Mouse (Mus musculus) limb, embryonic 11.5 days (tissue): ENCODE data around the gene Plod3. TPM values are rescaled to one million over a fixed set of nuclear protein-coding genes. Genes with fewer than 3 reads are reported as not detected.
A peak's percentile ranks its signal among the peaks of the same experiment; 100 is the strongest.

Experiments
- ATAC-seq: fragments of 200-750 bp; cut with Nextera tagmentation; 2 replicates; pipeline ENCODE4 v1.8.0; 2017; ENCODE audit warnings: low read depth; ENCODE audit not compliant: insufficient number of reproducible peaks, low FRiP score, low TSS enrichment
- DNase-seq: peaks from one replicate; pipeline ENCODE4 v3.0.0-alpha.2; 2015; ENCODE audit warnings: low spot score
- H3K27ac ChIP-seq: fragments of 300-500 bp; sonication (generic); replicated peaks from 2 replicates; pipeline ENCODE4 v1.5.1; 2014; ENCODE audit warnings: low read depth, mild to moderate bottlenecking, low read length
- H3K27me3 ChIP-seq: fragments of 300-500 bp; sonication (generic); 2 replicates; pipeline ENCODE4 v1.6.1; 2014; ENCODE audit warnings: mild to moderate bottlenecking, low read length, mixed read lengths; ENCODE audit not compliant: control insufficient read depth, insufficient read depth
- H3K36me3 ChIP-seq: fragments of 300-500 bp; sonication (generic); 2 replicates; pipeline ENCODE4 v1.6.1; 2014; ENCODE audit warnings: mild to moderate bottlenecking, low read length, moderate library complexity, mixed read lengths; ENCODE audit not compliant: control insufficient read depth, insufficient read depth
- H3K4me1 ChIP-seq: fragments of 300-500 bp; sonication (generic); 2 replicates; pipeline ENCODE4 v1.6.1; 2014; ENCODE audit warnings: low read length, mixed read lengths; ENCODE audit not compliant: control insufficient read depth, insufficient read depth
- H3K4me2 ChIP-seq: fragments of 300-500 bp; sonication (generic); 2 replicates; pipeline ENCODE4 v1.6.1; 2014; ENCODE audit warnings: low read depth, mild to moderate bottlenecking, moderate library complexity; ENCODE audit not compliant: severe bottlenecking
- H3K4me3 ChIP-seq: fragments of 300-500 bp; sonication (generic); 2 replicates; pipeline ENCODE4 v1.5.1; 2014; ENCODE audit warnings: low read depth, low read length
- H3K9ac ChIP-seq: fragments of 300-500 bp; sonication (generic); 2 replicates; pipeline ENCODE4 v1.6.1; 2014; ENCODE audit warnings: mild to moderate bottlenecking, low read length
- H3K9me3 ChIP-seq: fragments of 300-500 bp; sonication (generic); 2 replicates; pipeline ENCODE4 v1.6.1; 2016; ENCODE audit warnings: low read length; ENCODE audit not compliant: control insufficient read depth
- WGBS: fragments of 180-500 bp; shearing (Covaris S2); extraction: QIAGEN DNeasy Blood & Tissue Kit; methylation state at CpG from one replicate; pipeline ENCODE4 v1.1.7; 2014; 5-methylcytosine and 5-hydroxymethylcytosine counted together
- polyA plus RNA-seq: library from polyadenylated mRNA; unstranded; fragments of >200 nt; fragmentation: Nextera tagmentation; extraction: Ambion mirVana; gene quantifications from 2 replicates; pipeline ENCODE4 v1.2.1, GENCODE M21; 2014

Plod3 gene
- polyA plus RNA-seq, 1 experiment from 2014 or later = 26.4 TPM

- Histone ChIP-seq H3K9ac (no peak overlapping the region), H3K4me3 (no peak overlapping the region), H3K27me3 (no peaks in the 10 kb centered on the region), H3K4me1 (peaks cover 10% of the 10 kb centered on the region; the same call in 1 of the 2 replicates), H3K4me2 (no peak overlapping the region), H3K9me3 (no peaks in the 10 kb centered on the region), H3K27ac (no peak overlapping the region), H3K36me3 (peaks cover 2% of the 10 kb centered on the region; the same call in 1 of the 2 replicates)
- peak; percentile 41 for DNase-seq
- ATAC-seq = no peak
- WGBS = 60% methylated on average over 14 of the region's 14 CpGs
Observed at GRCm38 (mm10) chr5:136984828-136985227, 2.0 kb upstream of the Plod3 start.

DNA sequence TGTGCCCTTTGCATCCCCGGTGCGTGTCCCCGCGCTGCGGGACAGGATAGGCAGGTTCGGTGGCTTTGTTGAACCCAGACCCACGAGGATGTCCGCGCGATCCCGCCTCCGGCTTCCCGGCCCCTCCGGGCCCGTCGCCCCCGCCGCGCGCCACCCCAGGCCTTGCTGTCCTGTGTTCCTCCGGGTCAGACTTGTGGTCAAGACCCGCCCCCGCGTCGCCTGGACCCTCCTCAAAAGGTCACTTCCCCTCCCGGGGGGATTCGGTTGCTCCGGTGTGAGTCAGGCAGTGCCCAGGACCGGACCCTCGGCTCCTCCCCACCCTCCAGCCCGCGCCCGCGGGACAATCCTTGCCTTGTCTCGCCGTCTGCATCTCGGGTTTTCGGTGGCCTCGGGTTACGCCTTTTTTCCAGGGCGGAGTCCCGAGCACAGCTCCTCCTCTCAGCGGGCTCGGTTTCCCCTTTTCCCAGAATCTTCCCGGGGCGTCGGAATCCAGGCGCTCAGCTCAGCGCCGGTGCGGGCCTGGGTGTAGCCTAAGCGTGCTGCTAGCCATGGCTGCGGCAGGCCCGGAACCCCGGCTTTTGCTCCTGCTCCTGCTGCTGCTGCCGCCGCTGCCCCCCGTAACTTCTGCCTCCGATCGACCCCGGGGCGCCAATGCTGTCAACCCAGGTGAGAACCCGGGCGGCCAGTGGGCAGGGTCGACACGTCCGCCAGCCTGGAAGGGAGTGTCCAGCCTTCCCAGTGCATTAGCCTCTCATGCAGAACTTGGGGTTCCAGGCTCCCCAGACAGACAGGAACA is 517 bp downstream of the Plod3 start:
- H3K9ac ChIP-seq = peak overlapping the region; percentile 92
- no peaks in the 10 kb centered on the region for H3K9me3 ChIP-seq
- H3K27me3 ChIP-seq = no peaks in the 10 kb centered on the region
- peaks cover 22% of the 10 kb centered on the region for H3K36me3 ChIP-seq
- H3K4me1 ChIP-seq = peaks cover 10% of the 10 kb centered on the region; the same call in 1 of the 2 replicates
- ATAC-seq (peak; percentile 41), DNase-seq (peak; percentile 84)
- H3K4me3 ChIP-seq = peak overlapping the region; percentile 91
- WGBS = under 1% methylated on average over 67 of the region's 67 CpGs
- peak overlapping the region; percentile 79 for H3K4me2 ChIP-seq
- peak overlapping the region; percentile 97 for H3K27ac ChIP-seq

- Histone ChIP-seq H3K36me3 (peaks cover 22% of the 10 kb centered on the region), H3K4me3 (peak within 1 kb of the TSS; percentile 91), H3K4me2 (peak within 1 kb of the TSS; percentile 79), H3K27me3 (no peaks in the 10 kb centered on the region), H3K27ac (peak within 1 kb of the TSS; percentile 97), H3K4me1 (peaks cover 10% of the 10 kb centered on the region; the same call in 1 of the 2 replicates), H3K9me3 (no peaks in the 10 kb centered on the region), H3K9ac (peak within 1 kb of the TSS; percentile 92)
- no peak for ATAC-seq
- WGBS = 11% methylated on average over 12 of the region's 12 CpGs
- no peak for DNase-seq
Observed at GRCm38 (mm10) chr5:136987934-136988271, 1.1 kb downstream of the Plod3 start, which contains the start of gene Znhit1. TSS of gene Znhit1 (minus strand) at chr5:136988021.

GRCm38 (mm10) chr5:136988420-136988819 is 1.6 kb downstream of the Plod3 start:
- H3K4me3 ChIP-seq = peak overlapping the region; percentile 91
- no peaks in the 10 kb centered on the region for H3K9me3 ChIP-seq
- 84% methylated on average over 7 of the region's 7 CpGs for WGBS
- peaks cover 27% of the 10 kb centered on the region for H3K36me3 ChIP-seq
- no peaks in the 10 kb centered on the region for H3K27me3 ChIP-seq
- no peak overlapping the region for H3K27ac ChIP-seq
- H3K4me2 ChIP-seq = peak overlapping the region; percentile 79
- DNase-seq (no peak), ATAC-seq (no peak)
- H3K4me1 ChIP-seq = peaks cover 10% of the 10 kb centered on the region; the same call in 1 of the 2 replicates
- peak overlapping the region; percentile 92 for H3K9ac ChIP-seq

DNA sequence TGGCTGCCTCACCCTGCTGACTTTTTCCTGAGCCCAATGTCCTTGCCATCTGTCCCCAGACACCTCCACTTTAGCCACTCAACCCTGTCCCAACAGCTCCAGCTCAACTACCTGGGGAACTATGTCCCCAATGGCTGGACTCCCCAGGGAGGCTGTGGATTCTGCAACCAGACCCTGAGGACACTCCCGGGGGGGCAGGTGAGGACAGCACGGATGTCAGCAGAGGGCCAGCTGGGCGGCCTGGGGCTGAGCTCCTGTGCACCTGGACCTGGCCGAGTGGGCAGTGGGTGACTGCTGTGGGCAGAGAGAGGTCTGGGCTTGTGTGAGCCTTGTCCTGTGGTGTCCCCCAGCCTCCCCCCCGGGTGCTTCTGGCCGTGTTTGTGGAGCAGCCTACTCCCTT is 3.0 kb downstream of the Plod3 start:
- H3K27me3 ChIP-seq = no peaks in the 10 kb centered on the region

GRCm38 (mm10) chr5:136999449-136999848 is 12.6 kb downstream of the Plod3 start:
- H3K27me3 ChIP-seq = no peaks in the 10 kb centered on the region
- no peaks in the 10 kb centered on the region for H3K9me3 ChIP-seq
- H3K4me2 ChIP-seq = no peak overlapping the region
- peaks cover 3% of the 10 kb centered on the region; the same call in 1 of the 2 replicates for H3K36me3 ChIP-seq
- no peak overlapping the region for H3K4me3 ChIP-seq
- ATAC-seq = no peak
- no peak overlapping the region for H3K9ac ChIP-seq
- no peak for DNase-seq
- no peak overlapping the region for H3K27ac ChIP-seq
- 70% methylated on average over 4 of the region's 5 CpGs for WGBS
- 0 out of 2 replicates have a peak, but pooled peaks cover 2% of the 10 kb centered on the region for H3K4me1 ChIP-seq

More for the DNA sequence above, 3.0 kb downstream of the Plod3 start:
- DNase-seq (no peak), ATAC-seq (no peak)
- WGBS = 89% methylated on average over 6 of the region's 6 CpGs
- no peak overlapping the region for H3K27ac ChIP-seq
- peaks cover 10% of the 10 kb centered on the region; the same call in 1 of the 2 replicates for H3K4me1 ChIP-seq
- H3K4me3 ChIP-seq = no peak overlapping the region
- no peaks in the 10 kb centered on the region for H3K9me3 ChIP-seq
- peaks cover 34% of the 10 kb centered on the region for H3K36me3 ChIP-seq
- H3K9ac ChIP-seq = no peak overlapping the region
- no peak overlapping the region for H3K4me2 ChIP-seq

DNA sequence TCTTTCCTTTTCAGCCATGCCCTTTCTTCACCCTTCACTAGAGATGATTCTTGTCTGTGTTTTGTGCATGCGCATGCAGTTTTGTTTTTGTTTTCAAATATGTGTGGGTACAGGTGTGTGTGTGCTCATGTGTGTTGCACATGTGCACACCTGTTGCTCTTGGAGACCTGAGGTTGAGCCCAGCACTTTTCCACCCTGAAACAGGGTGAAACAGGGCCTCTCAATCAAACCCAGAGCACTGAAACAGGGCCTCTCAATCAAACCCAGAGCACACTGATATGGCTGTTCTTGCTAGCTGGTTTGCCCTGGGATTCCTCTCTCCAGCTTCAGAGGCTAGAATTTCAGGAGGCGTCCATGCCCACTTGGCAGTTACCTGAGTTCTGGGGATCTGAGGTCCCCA is 13.8 kb downstream of the Plod3 start:
- Histone ChIP-seq H3K27ac (no peak overlapping the region), H3K27me3 (no peaks in the 10 kb centered on the region), H3K9me3 (no peaks in the 10 kb centered on the region), H3K4me2 (no peak overlapping the region), H3K4me1 (0 out of 2 replicates have a peak, but pooled peaks cover 2% of the 10 kb centered on the region), H3K4me3 (no peak overlapping the region), H3K9ac (no peak overlapping the region), H3K36me3 (0 out of 2 replicates have a peak, but pooled peaks cover 2% of the 10 kb centered on the region)
- 87% methylated on average over 2 of the region's 2 CpGs for WGBS
- ATAC-seq = no peak
- DNase-seq = peak; percentile 49

DNA sequence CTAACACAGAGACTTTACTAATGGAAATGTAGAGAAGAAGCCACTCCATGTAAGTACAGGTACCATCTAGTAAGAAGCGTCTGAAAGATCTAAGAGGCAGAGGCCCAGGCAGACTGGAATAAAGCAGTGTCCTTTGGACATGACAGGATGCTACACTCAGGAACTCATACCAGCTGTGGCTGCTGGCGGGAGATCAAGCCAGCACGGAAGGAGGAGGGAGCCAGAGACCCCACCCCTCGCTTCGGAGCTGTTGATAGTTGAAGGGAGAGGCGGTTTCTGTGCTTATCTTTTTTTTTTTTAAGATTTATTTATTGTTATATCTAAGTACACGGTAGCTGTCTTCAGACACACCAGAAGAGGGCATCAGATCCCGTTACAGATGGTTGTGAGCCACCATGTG is 20.5 kb downstream of the Plod3 start:
- Histone ChIP-seq H3K9ac (no peak overlapping the region), H3K4me3 (no peak overlapping the region), H3K36me3 (no peaks in the 10 kb centered on the region), H3K27ac (no peak overlapping the region), H3K4me2 (no peak overlapping the region), H3K27me3 (no peaks in the 10 kb centered on the region), H3K9me3 (no peaks in the 10 kb centered on the region), H3K4me1 (no peaks in the 10 kb centered on the region)
- ATAC-seq (no peak), DNase-seq (no peak)
- 67% methylated on average over 8 of the region's 8 CpGs for WGBS
